Mouse (Mus musculus): ENCODE measurements at regions not wholly inside any gene's neighbourhood (a gene's known extent, or its start where the extent isn't known, plus 50 kb on each side); places are given as distances from the start of the nearest gene placed in this dataset.
"Not testable (repeated sequence)": the region's sequence is repeated elsewhere in the genome, so short reads cannot be mapped to it uniquely, and the experiment has no call there.

DNA sequence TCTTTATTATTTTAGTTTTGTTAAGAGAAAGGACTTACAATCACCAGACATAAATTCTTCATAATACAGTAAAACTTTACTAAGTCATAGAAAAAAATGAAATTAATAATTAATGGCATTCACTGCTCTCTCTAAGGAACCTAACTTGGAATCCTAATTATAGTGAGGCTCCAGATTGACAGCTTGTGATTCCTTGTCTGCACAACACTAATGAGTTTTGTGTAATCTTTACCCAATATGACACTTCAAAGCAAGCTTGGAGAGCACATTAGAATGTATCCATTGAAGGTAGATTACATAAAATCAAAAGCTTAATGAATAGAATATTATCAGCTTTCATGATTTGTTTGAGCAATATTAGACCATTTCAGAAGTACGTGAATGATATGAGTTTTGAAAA is 1914.7 kb downstream of the Efna5 start:
- DNase-seq (ENCODE audit: low read depth, low spot score): no peak

DNA sequence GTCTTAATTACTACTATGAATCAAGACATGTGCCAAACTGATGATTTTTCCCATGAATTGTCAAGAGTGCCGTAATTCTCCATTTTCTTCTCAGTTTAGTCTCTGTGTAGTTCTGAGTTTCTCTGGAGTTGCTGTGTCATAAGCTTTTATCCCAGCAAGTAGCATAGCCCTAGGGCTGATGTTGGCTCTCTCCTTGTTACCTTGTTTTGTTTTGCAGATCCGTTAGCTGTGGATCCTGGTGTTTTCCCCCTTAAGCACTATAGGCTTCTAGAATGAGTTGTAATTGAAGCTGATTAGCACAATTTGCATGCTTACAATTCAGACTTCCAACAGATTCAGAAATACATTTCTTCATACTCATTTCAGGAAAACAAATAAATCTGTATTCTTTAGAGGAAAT is 1915.5 kb downstream of the Efna5 start:
- DNase-seq (ENCODE audit: low read depth, low spot score): peak; percentile 3

DNA sequence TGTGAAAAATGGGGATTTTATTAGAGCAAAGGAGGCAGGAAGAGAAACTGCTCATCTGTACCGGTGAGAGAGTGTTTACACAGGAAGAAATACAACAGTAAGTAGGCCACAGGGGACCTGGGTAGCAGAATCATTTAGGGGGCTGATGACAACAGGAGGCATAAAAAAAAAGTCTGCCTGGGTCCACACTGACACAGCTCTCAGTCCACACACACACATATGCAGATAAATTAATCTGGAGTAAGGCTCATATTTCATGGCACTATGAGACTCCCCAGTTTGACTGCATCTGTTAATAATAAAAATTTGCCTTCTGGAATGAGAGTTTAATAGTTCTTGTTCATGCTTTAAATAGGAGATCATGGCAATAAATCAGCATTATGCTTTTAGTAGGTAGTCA is 1929.7 kb downstream of the Efna5 start:
- no peak for DNase-seq (ENCODE audit: low read depth, low spot score)

DNA sequence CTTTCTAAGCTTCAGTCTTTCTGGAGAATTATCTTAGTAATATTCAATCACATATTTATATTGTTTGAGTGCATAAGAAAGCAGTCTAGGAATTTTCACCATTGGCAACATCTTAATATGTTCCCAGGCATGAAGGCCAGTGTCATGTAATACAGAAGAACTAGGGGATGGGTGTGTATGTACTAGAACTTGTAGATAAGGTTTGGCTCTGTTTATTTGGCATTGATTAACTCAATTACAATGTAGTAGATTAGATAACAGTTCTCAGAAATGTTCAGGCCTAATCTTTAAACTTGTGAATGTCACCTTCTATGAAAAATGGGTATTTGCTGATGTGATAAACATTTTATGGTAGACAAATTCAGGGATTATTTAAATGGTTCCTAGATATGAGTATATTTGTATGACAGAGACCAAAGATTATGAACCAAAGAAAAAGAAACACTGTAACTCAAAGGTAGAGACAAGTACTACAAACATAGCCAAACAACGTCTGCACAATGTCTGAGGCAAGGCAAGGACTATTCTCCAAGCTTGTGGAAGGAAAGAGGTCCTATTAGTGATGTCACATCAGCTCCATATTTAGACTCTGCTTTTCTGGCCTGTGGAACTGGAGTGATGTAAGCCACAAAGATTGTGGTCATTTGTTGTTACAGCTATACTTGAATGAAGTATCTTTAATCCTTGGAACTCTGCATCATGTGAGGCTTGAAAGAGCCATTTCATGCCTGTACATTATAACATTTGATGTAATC is 1924.8 kb upstream of the Nudt12 start:
- no peak for DNase-seq (ENCODE audit: low read depth, low spot score)

DNA sequence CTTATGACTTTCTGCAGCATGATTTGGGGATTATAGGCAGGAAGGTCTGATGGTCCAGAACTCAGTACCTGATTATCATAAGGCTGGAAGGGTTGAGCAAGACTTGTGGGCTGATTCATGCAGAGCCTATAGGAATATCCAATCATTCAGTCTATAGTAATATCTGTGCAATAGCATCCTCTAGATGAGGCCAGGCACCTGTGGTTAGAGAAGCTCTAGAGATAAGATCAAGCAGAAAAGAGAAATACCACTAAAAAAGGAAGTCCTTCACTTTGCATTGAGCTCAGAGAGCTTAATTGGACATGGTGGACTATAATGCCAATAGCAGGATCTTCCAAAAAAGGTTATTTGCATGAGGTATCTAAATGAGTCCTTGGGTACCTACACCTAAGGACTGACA is 1921.1 kb upstream of the Nudt12 start:
- no peak for DNase-seq (ENCODE audit: low read depth, low spot score)

DNA sequence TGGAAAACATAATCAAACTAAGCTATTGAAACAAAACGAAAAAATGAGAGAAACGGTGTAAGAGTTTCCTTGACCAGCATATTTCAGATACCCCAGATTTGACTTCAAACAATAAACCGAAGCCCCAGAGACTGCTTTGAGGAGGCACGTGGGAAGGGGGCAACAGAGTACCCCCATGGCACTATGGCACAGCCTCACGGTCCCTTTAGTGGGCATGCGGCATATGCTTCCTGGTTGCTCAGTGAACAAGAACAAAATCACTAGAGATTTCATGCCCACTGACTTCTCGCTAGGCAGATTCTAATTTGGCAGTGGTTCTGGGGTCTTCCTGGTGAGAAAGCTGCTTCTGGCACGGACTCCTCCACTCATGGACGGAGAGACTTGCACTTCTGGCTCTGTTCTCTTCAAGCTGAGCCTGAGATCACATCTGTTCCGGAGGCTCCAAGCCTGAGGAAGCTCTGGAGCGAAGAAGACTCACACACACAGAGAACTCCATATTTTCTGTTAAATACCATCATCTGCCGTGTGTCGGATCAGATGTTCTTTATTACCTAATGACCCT is 1912.7 kb upstream of the Nudt12 start:
- DNase-seq (ENCODE audit: low read depth, low spot score): no peak

DNA sequence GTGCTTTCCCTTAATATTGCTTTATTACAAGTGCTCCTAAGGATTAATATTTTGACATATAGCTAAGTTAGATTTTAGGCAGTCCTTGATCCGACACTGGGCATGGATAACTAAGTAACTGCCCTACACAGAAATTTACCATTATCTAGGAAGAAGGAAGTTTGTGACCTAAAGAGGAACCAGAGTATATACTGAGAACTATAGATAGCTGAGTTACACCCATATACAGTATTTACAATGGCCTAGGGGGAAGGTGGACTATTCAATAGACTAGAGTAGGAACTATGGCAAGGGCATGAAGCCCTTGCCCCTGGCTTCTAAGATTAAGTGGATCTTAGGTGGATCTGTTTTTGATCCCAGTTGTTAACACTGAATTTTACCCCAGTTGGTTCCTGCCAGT is 1869.5 kb upstream of the Nudt12 start:
- not testable (repeated sequence) for DNase-seq (ENCODE audit: low read depth, low spot score)

DNA sequence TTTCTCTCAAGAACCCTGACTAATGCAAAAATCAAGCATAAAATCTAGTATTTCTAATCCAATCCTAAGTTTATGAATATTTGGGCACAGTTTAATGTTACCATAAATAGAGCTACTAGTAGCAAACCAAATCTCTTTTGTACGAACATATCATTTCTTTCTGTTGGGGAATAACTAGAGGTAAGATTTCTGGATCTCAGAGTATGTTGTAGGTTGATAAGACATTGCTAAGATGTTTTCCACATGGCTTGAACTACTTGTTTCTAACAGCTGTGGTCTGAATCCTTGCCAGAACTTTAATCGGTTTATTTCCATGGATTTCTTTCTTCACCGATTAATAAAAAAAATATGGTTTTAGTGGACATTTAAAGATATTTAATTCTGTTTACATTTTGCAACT is 1844.3 kb upstream of the Nudt12 start:
- DNase-seq (ENCODE audit: low read depth, low spot score): no peak

DNA sequence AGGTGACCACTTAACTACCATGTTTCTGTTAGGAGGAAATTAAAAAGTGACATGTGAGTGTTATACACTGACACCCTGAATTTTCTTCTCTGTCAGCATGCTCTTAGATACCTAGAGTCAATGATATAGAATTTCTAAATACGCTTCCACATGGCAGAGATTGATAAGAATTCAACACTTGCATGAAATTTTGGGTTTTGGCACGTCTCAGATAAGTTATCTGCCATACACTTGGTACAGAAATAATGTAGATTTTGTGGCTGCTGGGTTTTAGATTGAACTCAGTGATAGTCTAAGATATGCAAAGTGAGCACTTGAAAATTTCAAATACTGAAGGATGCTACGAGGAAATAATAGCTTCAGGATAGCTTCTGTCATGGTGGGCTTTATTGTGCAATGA is 1841.5 kb upstream of the Nudt12 start:
- DNase-seq (ENCODE audit: low read depth, low spot score): no peak

DNA sequence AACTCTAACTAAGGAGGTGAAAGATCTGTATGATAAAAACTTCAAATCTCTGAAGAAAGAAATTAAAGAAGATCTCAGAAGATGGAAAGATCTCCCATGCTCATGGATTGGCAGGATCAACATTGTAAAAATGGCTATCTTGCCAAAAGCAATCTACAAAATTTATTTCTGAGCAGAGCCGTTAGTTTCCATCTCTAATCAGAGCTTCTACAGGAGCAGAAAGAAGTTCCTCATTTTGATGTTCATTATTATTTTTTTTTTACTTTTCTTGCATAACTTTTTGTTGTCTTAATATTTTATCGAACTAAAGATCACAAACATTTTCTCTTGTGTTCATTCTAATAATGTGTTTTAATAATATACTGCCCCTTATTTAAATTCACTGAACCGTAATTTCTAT is 1825.6 kb upstream of the Nudt12 start:
- not testable (repeated sequence) for DNase-seq (ENCODE audit: low read depth, low spot score)

DNA sequence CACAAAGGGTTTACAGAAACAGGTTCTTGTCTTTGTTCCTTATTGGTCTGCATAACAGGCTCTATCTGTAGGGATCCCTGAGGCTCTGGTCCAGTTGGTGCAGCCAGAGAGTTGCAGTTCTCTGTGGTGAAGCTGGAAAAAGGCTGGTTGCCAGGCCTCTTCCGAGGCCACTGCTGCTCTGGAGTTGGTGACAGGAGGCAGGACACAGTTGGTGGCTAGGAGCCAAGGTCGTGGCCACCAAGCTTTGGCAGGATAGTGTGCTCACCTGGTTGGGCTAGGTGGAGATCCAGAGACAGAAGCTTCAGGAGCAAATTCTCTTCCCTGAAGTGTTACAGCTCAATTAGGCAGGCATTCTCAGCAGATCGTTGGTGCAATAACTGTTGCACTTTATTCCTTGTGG is 1819.4 kb upstream of the Nudt12 start:
- no peak for DNase-seq (ENCODE audit: low read depth, low spot score)

DNA sequence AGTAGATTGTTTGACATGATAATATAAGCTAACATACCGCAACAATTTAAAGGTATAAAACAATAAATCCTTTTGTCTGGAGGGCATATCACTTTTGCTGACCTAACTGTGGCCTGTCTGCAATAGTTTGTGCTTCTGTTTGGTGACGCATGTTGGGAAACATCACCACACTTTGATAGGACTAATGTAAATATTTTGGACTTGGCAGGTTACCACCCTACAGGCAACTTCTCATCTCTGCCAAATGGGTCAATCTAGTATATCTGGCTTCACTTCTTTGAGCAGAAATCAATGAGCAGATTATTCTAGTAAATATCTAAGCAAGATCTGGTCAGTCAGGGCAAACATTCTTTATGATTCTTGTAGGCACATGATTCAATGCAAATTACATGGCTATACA is 1817.3 kb upstream of the Nudt12 start:
- DNase-seq (ENCODE audit: low read depth, low spot score): no peak

DNA sequence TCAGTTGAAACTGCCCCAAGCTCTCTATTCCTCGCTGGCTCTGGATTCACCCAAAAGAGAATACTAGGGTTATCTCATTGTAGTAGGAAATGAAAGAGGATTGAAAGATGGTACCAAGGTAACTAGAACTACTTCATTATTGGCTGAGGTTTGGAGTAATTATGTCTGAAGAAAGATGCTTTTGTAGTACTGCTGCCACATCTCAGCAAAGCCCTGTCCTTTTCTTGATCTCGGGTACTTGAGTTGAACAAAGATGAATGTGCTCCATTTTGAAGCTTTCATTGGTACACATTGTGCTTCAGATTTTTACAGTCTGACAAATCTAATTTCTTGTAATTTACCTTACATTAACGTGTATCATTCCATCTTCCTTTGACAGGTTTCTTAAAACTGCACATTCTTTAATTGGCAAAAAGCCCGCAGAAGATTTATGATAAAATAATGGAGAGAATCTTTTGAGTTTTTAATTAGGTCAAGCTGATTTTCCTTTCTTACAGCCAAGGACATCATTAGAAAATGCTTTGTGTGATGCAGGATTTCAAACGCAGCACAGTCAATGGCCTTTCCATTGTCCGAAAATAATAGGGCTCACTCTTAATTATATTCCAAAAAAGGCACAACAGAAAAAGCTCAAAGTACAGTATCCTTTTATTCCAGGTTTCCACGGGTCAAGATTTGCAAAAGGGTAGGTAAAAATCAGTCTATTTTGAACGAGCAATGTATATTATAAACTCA is 1791.7 kb upstream of the Nudt12 start:
- DNase-seq (ENCODE audit: low read depth, low spot score): no peak

DNA sequence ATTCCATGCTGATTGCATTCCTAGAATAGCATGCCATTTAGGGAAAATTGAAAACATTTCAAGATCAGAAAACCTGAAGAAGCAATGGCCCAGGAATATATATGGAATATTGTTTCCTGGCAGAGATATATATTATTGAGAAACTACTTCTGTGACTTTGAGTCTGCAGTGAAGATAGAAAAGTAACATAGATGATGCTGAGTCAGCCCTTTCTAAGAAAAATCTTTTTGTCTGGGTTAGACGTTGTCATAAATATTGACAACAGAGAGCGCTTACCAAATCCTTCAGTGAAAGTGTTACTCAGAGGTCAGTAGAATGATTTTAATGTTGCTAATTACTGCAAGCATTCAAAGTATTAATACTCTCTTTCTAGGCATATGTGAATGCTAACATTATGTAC is 1749.1 kb upstream of the Nudt12 start:
- no peak for DNase-seq (ENCODE audit: low read depth, low spot score)

DNA sequence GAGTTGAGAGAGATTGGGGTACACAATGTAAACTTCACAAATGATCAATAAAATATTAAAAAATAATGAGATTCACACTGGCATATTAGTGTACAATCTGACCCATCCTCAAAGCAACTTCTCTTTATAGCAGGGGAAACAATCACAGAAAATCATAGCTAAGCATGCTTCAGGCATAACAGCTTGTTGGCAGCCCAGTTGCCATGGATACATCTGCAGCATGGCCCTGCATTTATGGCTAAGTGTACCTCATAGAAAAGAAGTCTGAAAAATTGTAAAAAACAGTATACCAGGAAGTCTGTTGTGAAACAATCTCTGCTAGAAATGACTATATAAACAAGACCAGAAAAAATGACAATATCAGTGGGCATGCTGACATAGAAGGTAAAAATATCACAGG is 1747.9 kb upstream of the Nudt12 start:
- DNase-seq (ENCODE audit: low read depth, low spot score): peak; percentile 24

DNA sequence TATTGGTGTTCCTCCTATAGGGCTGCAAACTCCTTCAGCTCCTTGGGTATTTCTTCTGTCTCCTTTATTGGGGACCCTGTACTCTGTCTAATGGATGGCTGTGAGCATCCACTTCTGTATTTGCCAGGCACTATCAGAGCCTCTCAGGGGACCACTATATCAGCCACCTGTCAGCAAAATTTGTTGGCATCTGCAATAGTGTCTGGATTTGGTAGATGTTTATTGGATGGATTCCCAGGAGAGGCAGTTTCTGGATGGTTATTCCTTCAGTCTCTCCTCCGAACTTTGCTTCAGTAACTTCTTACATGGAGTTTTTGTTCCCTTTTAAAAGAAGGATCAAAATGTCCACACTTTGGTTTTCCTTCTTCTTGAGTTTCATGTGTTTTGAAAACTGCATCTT is 1729.7 kb upstream of the Nudt12 start:
- DNase-seq (ENCODE audit: low read depth, low spot score): no peak

DNA sequence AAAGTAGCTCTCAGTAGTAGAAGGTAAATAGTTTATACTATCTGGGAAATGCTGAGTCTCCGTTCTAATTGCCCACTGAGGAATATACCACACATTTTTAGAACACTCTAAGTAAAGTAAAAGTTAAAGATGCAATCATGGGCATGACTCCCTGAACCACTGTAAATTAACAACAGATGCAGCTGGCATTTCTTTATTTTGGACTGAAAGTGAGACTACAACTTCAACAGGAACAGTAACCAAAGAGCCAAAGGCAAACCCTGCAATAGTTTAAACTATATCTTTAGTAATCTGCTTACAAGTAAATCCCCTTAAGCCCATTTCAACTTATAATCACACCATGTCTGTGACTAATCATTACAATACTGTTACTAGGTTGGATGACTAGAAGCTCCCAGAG is 1725.0 kb upstream of the Nudt12 start:
- no peak for DNase-seq (ENCODE audit: low read depth, low spot score)

DNA sequence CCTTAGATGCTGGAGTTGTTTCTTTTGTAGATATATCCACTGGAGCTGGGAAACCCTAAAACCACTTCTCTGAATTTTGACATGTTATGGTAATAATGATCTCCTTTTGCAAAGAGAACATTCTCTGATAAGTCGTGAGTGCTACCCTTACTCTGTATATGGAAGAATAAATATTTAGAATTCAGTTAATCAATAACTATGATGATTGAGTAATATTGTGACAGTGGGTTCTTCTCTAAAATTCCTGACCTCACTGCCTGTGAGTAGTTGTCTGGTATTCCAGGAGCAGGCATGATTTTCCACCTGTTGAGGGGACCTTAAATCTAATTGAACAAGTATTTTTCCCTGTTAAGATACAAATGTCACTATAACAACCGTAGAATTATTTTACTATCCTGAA is 1707.0 kb upstream of the Nudt12 start:
- DNase-seq (ENCODE audit: low read depth, low spot score): no peak

DNA sequence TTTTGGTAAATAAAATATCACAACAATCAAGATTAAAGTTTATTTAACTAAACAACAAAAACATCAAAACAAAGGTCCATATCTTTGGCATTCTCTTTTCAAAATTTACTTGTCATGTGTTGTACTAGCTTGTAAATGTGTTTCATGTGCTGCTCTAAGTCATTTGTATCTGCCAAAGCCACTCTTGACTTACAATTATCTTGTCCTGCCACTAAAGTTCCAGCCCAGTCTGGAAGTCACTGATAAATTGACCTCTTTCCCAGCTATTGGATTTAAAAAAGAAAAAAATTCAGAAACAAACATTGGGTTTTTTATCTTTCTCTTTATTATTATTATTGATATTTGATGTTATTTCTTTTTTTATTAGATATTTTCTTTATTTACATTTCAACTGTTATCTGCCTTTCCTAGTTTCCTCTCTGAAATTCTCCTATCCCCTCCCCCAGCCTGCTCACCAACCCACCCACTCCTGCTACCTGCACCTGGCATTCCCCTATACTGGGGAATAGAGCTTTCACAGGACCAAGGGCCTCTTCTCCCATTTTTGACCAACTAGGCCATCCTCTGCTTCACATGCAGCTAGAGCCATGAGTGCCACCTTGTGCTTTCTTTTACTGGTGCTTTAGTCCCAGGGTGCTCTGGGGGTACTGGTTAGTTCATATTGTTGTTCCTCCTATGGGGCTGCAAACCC is 1704.9 kb upstream of the Nudt12 start:
- no peak for DNase-seq (ENCODE audit: low read depth, low spot score)

DNA sequence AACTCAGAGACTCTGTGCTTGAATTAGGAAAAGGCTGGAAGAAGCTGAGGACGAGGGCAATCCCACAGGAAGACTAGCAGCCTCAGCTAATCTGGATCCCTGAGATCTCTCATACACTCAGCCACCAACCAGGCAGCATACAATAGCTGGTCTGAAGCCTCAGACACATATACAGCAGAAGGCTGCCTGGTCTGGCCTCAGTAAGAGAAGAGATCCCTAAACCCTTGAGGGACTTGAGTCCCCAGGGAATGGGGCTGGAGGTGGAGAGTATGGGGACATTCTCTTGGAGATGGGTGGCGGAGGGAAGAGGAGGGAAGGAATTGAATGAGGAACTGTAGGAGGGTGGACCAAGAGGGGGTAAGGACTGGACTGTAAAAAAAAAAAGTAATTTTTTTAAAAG is 1704.3 kb upstream of the Nudt12 start:
- DNase-seq (ENCODE audit: low read depth, low spot score): no peak

All from brain, embryonic 18.5 days (tissue).